Mouse (Mus musculus) ES-E14 (cell line): ENCODE data around the gene Rmnd5b.

ENCODE experiments used
- CHD2 ChIP-seq: IDR thresholded peaks from 2 replicates; pipeline ENCODE4 v1.6.1; 2014; ENCODE audit warnings: mild to moderate bottlenecking, low read depth, low read length, inconsistent platforms
- MAFK ChIP-seq: IDR thresholded peaks from 2 replicates; pipeline ENCODE4 v1.6.1; 2014; ENCODE audit warnings: mild to moderate bottlenecking, low read depth, low read length, inconsistent platforms; ENCODE audit not compliant: insufficient read depth
- ZC3H11A ChIP-seq: IDR thresholded peaks from 2 replicates; pipeline ENCODE4 v1.6.1; 2012; ENCODE audit warnings: low read depth, mild to moderate bottlenecking, inconsistent platforms, low read length, borderline replicate concordance
- ZNF384 ChIP-seq: IDR thresholded peaks from 2 replicates; pipeline ENCODE4 v1.6.1; 2012; ENCODE audit warnings: low read depth, low read length, inconsistent platforms

DNA sequence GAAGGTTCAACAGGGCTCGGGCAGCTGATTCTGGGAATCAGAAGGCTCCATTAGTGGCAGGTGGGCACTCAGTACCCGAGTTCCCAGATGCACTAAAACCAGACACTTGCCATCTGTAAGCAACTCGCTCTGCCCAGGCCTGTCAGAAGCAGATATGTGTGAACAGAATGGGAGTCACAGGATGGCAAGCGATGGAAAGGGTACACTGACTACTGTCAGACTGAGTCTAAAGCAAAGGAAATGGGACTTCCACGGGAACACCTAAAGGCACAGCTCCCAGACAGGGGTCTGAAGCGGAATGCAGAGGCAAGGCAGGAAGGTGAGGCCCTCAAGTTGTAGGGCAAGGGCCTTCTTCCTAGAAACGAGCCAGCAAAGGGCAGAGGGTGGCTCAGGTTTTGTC, 10.5 kb upstream of the Rmnd5b start:
- TF ChIP-seq MAFK (no peak), CHD2 (no peak), ZC3H11A (no peak), ZNF384 (no peak)
